Mouse (Mus musculus) megakaryocyte, adult 5-6 weeks (primary cell): ENCODE data around the gene Afap1l2. TPM values are rescaled to one million over a fixed set of nuclear protein-coding genes. Genes with fewer than 3 reads are reported as not detected.

ENCODE experiments used
- ATAC-seq: 2 replicates; pipeline ENCODE4 v1.8.0; 2016; ENCODE audit warnings: mild to moderate bottlenecking, inconsistent platforms; ENCODE audit not compliant: poor library complexity, severe bottlenecking
- total RNA-seq, 2 experiments: library from RNA; stranded (forward) in 1 of 2; stranded (reverse) in 1 of 2; fragments of 153-499, 151-499 nt in 1 of 2; fragments of 221-1000, 200-1000 nt in 1 of 2; gene quantifications; 2 replicates each; pipeline versions ENCODE4 v1.2.3 to v1.2.4; 2015 to 2017

The Afap1l2 gene
- total RNA-seq, 2 experiments from 2014 or later, result not detected

DNA sequence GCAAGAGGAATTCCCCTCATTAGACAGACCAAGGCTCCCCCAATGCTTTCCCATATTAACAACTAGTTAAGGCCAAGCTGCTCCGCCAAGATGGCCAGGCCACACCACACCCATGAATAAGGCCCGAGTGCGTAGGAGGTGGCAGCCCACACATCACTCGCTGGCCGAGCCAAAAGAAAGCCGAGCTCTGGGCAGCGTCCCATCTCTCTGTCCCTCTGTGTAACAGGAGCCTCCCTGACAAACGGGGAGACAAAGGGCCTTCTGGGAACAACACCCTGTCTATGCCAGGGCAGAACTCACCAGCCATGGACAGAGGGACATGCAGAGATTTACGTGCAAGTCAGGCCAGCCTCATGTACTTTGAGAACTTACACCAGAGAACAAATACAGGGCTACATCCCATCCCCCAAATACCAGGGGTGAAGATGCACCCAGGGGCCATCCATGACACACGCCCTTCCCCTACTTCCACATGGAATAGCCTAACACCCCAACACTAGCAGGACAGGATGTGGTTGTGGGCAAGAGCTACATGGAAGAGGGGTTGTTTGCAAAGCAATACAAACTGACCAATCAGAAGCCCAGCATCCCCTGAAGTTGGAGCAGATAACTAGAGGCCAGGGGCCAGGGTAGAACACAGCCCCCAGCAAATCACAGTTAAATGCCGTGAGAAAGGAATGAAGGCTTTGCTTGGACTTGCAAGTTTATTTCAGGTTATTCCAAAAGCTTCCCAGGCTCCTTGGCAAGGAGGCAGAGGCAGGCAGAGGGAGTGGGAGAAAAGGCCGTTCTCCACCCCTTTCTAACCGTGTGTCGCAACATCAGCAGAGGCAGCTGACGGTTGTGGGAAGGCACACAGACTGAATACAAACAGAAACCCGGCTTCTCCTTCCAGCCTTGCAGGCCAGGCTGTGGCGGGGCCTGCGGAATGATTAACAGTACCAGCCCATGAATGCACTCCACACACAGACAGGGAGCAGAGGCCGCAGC, 30.8 kb downstream of the Afap1l2 start:
- ATAC-seq, result 0 out of 2 replicates have a peak, but pooled peaks have one; percentile 30

DNA sequence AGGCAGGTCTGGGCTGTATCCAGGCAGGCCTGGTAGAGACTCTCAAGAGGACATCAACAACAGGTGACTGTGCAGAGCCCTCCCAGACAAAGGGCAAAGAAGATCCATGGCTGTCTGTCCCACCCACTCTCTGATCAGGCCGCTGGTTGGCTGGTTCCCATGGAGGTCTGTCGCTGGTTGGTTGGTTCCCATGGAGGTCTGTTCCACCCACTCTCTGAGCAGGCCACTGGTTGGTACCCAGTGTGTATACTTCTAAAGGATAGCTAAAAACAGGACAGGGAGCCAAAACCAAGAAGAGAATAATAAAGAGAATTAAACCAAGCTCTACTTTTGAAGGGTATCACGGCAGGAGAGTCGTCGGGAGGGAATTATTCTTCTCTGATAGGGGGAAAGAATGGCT, 31.5 kb downstream of the Afap1l2 start:
- no peak for ATAC-seq

DNA sequence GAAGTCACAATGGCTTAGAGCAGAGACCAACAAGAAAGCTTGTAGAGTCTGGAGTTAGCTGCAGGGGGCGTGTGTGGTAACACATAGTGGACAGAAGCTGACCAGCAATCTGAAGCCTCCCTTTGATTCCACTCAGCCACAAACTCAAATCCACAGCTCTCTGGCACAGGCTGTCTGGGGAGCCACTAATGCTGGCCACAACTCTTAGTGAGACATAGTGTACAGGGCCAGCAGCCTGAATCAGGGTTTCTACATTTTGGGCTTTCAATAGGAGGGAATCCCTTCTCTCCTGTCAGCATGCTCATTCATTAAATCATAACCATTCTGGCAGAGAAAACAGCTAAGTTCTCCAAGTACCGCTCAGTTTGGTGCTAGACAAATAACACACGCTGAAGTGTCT, 32.5 kb downstream of the Afap1l2 start:
- no peak for ATAC-seq

DNA sequence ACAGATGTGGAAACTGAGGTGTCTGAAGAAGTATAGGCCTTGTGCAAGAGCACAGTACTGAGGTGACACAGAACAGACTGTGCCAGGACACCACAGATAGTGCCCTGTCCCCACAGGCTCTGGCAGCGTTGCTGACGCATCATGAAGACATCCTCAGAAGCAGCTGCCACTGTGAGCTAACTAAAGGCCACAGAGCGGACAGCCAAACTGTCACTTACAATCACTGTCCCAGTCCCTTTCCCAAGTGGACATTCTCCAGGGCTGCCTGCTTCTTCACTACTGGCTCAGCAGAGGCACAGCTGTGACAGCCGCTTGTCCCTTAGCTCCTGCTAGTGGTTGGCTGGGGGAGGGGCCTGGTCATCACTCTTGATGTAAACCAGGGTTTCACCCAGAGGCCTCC, 33.9 kb downstream of the Afap1l2 start:
- ATAC-seq, result no peak

DNA sequence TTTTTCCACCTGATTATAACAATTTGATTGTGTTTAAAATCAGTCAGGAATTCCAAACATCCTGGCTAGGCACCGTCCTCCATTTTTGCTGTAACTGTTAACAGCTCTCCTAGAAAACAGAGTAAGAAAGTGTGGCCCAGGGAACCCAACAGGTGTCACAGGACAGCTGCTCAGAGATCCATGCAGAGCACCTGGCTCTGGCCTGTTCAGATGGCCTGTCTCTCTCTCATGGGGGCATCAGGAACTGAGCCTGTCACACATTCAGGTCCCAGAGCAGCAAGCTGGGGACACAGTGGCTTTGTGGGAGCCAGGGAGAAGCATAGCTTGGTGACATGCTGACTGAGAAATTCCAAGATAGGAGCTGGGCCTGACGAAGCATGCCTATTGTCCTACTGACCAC, 35.3 kb downstream of the Afap1l2 start:
- no peak for ATAC-seq

DNA sequence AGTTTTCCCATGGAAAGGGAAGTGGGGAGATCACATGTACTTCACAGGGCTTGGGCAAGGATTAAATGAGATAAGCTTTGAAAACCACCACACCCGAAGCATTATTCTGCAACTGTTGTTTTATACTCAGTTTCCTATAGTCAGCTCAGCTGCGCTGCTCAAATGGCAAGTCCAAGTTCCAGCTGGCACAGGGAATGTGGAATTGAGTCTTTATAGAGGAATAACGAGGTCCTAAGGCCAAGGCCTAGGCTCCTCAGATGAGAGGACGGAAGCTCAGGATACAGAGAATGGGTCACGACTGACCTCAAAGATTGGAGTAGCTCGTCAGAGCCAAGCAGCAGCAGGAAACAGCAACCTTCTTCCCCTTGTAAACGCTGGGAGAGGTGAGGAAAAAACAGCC, 36.7 kb downstream of the Afap1l2 start:
- no peak for ATAC-seq

DNA sequence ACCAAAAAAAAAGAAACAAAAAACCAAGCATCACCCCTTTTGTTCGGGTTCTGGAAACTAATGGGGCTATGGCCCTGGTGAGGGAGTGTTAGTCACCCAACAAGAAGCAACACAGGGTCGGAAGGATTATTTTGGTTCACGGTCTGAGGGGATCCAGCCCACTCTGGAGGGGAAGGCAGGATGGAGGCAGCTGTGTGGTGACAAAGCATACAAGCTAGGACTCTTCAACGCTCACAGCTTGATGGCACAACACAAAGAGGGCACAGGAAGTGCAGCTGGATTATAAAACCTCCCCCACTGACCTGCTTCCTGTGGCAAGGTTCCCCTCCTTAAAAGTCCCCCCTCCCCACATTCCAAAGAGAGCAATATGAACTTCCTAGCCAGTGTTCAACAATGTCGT, 44.2 kb downstream of the Afap1l2 start:
- no peak for ATAC-seq

DNA sequence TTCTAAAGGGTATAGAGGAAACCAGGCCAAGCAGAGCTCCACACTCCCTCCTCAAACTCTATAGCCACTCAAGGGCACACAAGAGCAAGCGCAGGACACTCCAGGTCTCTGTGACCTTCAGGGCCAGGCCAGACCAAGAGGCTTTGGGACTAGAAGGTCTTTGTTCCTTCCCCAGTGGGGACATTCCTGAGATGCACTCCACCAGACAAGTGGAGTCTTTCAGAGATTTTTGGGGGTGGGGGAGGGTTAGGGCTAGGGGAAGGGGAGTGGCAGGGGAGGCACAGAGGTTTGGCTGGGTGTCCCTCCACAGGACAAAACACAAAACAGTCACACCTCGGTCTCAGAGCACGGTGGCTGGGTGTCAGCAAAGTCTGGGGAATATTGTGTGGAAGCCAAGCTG, 48.4 kb downstream of the Afap1l2 start:
- ATAC-seq, result no peak

DNA sequence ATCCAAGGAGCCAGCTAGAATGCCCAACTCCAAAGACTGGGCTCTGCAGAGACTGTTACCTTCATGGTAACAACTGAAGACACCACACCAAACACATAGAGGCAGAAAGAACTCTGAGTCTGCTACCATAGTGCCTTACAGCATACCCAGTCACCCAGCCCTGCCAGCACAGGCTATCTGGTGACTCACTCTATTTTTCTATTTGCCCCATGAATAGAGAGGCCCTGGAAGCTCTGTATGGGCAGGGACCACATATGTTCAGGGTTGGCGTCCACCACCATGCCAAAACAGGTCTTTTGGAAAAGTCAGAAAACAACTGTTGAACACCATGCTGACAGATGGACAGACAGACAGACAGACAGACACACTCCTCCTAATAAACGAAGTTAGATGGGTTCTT, 49.0 kb downstream of the Afap1l2 start:
- no peak for ATAC-seq

DNA sequence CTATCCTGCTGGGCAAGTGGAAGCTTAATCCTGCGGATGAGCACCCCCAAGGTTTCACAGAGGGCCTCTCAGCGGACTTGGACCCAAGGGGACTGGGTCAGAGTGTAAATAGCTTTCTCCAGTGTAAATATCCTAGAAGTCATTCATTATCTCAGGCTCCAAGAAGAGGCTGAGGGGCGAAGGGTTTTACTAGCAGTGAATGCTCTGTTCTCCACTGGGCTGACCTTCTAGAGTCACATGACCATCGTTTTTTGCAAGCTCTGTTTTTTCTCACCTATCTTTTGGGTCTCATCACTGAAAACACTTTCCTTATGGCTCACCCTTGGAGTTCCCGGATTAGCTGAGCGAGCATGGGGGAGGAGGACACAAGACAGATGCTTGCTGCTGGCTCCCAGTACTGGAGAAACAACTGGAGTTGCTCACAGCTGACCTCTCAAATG, 49.4 kb downstream of the Afap1l2 start:
- ATAC-seq, result no peak

DNA sequence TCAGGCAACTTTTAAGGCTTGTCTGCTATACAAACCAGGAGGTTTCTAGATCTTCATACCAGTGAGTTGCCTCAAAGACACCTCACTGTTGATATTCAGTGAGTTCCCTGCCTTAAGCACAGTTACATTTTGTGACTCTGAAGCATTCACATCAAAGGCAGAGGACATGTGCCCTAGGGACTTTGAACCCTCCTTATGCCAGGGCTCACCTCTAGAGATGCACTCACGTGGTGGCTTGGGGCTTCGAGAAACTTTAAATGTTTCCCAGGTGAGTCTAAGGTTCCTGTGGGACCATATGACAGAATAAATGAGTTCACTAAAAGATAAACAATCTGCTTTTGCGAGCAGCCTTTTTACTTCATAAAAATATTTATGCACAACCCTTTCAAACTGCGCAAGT, 50.0 kb downstream of the Afap1l2 start:
- ATAC-seq, result no peak

DNA sequence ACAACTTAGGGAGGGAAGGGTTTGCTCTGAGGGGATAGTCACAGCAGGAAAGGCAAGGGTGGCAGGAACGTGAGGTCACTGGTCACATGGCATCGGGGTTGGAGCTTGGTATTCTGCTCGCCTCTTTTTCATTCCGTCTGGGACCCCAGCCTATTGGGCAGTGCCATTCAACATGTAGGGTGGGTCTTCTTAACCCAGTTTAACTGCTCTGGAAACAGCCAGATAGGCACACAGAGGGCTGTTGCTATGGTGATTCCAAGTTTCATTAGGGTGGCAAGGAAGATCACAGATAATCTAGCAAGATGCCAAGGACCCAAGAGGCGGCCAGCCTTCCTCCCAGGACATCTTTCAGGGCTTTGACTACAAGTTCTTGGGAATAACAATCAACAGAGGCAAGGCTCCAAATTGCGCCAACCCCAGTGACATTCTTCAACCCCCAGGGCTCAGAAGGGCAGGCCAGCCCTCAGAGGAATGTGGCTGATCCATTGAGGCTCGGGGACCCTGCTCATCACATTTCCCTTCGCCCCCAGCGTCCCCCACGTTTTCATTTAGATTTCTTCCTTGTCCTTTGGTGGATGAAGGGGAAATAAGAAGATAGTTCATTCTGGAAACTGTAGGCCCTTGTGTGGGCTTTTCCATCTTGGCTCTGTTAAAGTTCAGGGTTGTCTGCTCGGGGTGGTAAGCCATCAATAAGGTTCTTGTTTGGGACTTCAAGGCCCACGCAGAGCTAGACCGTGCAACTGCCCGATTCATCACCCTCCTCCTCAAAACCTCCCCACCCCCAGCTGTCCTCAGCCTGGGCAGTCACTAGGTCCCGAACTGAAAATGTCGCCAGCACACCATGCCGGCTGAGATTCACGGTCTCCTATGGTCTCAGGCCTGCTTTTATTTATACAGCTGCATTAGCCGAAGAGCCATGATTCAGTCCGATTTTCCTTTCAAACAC, 52.2 kb downstream of the Afap1l2 start:
- no peak for ATAC-seq

DNA sequence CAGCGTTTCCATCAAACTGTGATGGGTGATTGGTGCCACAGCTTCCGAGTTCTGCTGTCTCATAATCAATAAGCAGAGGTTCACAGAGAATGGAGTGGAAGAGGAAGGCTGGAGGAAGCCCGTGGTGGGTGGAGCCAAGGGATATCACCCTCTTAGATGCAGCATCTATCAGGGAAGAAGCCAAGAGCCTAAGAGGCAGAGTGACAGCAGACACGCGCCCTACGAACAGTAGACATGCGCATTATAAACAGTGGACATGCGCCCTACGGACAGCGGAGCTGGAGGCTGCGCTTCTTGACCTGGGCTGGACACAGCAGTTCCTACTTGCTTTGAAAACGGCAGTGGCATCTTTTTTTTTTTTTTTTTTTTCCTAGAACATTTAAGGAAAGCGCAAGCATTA, 53.2 kb downstream of the Afap1l2 start:
- no peak for ATAC-seq

DNA sequence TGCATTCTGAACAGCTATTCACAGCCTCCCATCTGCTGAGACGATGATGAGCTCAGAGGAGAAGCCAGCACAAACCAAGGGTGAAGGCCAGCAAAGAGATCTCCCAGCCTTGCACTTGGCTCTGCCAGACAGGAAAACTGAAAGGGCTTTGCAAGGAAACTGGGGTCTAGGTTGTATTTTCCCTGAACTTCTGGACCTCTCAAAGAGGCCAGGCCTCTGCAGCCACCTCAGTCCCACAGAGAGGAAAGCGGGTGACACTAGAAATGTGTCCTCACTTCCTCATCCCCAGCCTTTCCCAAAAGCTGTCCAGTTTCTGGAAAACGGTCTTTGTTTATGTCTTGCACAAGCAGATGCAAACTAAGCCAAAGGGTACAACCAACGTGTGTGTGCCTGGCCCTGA, 54.2 kb downstream of the Afap1l2 start:
- ATAC-seq, result no peak

DNA sequence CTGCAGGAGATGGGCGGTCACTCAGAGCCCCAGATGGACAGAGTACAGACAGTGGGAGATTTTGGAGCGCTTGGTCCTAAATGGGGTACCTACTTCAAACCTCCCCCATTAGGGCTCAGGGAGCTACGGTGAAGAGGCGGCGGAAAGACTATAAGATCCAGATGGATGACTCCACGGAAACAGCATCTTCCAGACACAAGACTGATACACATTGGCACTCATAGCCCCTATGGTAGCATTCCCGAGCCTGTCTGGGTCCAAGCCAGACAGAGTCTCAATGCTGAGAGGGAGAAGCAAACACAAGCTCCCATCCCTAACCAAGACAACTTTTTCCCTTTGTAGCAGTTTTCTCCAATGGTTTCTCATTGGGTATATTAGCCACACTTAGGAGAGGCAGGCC, 57.2 kb downstream of the Afap1l2 start:
- no peak for ATAC-seq

DNA sequence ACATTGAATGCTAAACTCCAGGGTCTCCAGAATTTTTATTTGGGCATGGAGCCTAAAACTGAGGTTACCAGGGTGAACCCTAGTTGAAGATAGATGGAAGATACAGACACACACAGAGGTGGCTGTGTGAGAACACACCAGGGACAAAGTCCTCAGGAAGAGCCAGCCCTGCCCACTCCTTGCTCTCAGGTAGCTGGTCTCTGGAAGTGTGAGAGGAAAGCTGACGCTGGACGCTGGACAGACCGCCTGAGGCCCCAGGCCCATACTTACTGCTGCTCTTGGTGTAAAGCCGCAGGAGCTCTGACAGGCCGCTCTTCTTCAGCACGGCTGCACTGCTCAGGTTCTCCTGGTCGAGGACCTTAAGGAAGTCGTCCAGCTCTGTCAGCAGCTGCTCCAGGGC, 58.2 kb downstream of the Afap1l2 start:
- no peak for ATAC-seq

DNA sequence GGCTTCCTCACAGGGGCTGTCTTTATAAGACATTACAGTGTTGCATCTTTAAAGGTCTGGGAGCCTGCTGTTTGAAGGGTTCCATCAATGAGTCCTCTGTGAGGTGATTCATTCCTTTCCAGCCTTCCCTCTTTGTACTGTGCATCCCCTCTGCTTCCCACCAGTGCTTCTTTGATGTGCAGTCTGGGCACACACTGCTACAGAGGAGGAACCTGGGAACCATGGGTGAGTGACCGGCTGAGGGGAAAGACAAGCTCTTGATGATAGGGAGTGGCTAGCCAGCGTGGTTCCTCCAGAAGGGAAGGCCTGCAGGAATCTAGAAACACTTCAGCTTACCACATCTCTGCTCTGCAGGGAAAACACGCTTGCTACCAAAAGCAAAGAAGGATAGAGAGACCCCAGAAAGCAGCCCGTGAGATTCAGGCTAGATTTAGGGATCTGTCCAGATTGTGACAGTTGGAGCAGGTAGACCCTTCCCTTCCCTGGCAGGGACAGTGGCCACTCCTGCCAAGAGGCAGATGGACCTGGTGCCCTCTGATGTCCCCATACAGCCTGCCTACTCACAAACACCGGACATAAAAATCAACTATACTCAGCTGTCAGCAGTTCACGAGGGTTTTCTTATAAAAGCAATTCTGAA, 59.9 kb downstream of the Afap1l2 start:
- ATAC-seq, result no peak

DNA sequence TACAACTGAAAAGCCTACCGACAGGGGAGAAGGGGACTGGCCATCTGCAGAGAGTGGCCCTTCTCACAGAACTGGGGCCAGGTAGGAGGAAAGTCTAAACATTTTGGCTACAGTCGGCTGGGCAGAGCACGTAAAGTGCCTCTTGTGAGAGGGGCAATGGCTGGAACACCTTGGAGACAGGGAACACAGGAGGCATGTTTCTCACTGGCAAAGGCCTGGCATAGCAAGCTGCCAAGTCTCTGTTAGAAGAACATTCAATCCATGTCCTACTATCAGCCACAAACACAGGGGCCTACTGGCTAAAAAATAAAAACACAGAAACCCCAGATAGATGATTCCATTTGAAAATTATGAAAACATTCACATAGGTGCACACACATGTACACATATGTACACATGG, 61.3 kb downstream of the Afap1l2 start:
- ATAC-seq, result no peak

DNA sequence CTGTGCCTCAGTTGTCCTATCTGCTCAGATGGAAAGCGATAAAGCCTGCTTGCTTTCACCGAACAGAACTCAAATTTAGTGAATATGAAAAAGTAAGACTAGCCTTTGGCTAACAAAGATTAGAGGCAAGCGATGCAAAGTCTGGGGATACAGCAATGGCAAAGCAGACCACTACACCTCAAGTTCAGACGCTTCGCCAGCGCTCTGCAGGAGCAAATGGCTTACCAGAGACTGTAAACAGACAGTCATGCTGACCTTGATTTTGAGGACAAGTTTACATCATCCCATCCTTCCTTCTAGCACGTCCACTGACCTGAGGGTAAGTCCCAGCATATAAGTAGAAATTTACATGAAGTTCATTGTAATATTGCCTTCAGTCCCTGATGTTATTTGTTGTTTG, 61.8 kb downstream of the Afap1l2 start:
- ATAC-seq, result no peak

DNA sequence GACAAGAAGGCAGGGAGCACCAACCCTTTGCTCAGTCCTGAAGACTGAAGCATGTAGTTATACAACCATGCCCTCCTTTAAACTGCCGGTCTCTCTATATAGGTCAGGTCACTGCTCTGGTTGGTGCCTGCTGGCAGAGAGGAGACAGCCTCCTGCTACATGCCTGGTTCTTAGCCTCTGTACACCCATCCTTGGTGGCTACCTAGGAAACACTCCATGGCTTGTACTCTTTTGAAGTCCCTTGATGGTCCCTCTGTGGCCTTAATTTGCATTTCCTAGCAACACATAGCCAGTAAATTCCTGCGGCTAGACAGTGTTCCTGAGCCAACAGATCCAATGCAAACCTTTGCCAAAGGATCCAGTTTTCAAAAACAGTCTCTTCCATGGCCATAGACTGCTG, 62.4 kb downstream of the Afap1l2 start:
- ATAC-seq, result no peak

DNA sequence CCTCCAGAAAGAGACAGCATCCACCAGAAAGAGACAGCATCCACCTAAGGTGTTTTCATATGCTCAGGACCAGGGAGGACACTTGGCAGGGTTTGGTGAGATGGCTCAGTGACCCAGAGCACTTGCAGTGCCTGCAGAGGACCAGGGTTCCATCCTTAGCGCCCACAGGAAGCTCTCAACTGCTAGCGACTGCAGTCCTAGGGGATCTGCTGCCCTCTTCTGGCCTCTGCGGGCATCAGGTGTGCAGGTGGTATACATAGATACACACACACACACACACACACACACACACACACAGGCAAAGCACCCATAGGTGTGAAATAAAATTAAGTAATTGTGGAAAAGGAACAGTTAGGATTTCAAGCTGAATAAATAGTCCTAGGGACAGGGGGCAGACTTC, 63.2 kb downstream of the Afap1l2 start:
- no peak for ATAC-seq
